Mouse (Mus musculus) liver, postnatal 0 days (tissue): ENCODE measurements at regions not wholly inside any gene's neighbourhood (a gene's known extent, or its start where the extent isn't known, plus 50 kb on each side); places are given as distances from the start of the nearest gene placed in this dataset.

ENCODE experiments used
- CTCF ChIP-seq: sonication (generic); IDR thresholded peaks from 2 replicates; pipeline ENCODE4 v1.5.1; 2016; ENCODE audit warnings: antibody characterized with exemption, low read depth
- EP300 ChIP-seq: IDR thresholded peaks from 2 replicates; pipeline ENCODE4 v1.6.1; 2016; ENCODE audit warnings: antibody characterized with exemption, low read depth, mild to moderate bottlenecking

- TF ChIP-seq CTCF (no peak), EP300 (no peak)
These were observed 111.8 kb upstream of the Tmem106b start for GRCm38 (mm10) chr6:12957797-12958196.
